Mouse (Mus musculus): ENCODE data around the gene Irgq. TPM values are rescaled to one million over a fixed set of nuclear protein-coding genes. Genes with fewer than 3 reads are reported as not detected.

Irgq gene
- polyA plus RNA-seq, 1 experiment from 2014 or later = 3.5 TPM

- TF ChIP-seq EP300 (IDR thresholded peaks at IDR 0.05) (no peak), CTCF (IDR thresholded peaks at IDR 0.05) (no peak)
- Histone ChIP-seq H3K4me3 (ENCODE audit: low read depth, low read length) (no peak overlapping the region), H3K9ac (replicated peaks; ENCODE audit: low read depth) (no peak overlapping the region), H3K27ac (ENCODE audit: low read length) (no peak overlapping the region), H3K9me3 (ENCODE audit: low read length) (no peaks in the 10 kb centered on the region), H3K36me3 (ENCODE audit: insufficient read depth, low read length) (peaks cover 8% of the 10 kb centered on the region; the same call in 1 of the 2 replicates), H3K4me1 (ENCODE audit: insufficient read depth, low read depth, low read length) (no peaks in the 10 kb centered on the region), H3K27me3 (replicated peaks; ENCODE audit: insufficient read depth, low read length) (no peaks in the 10 kb centered on the region), H3K4me2 (replicated peaks; ENCODE audit: low read depth, low read length) (no peak overlapping the region)
- ATAC-seq (no peak), DNase-seq (ENCODE audit: low spot score) (no peak)
- 80% methylated on average over 4 of the region's 4 CpGs for WGBS
Measured at GRCm38 (mm10) chr7:24537081-24537480, 6.6 kb downstream of the Irgq start.

- Histone ChIP-seq H3K4me2 (replicated peaks; ENCODE audit: low read depth, low read length) (no peak overlapping the region), H3K9ac (replicated peaks; ENCODE audit: low read depth) (no peak overlapping the region), H3K27ac (ENCODE audit: low read length) (no peak overlapping the region), H3K27me3 (replicated peaks; ENCODE audit: insufficient read depth, low read length) (no peaks in the 10 kb centered on the region), H3K4me1 (ENCODE audit: insufficient read depth, low read depth, low read length) (no peaks in the 10 kb centered on the region), H3K9me3 (ENCODE audit: low read length) (no peaks in the 10 kb centered on the region), H3K4me3 (ENCODE audit: low read depth, low read length) (no peak overlapping the region), H3K36me3 (ENCODE audit: insufficient read depth, low read length) (peaks cover 8% of the 10 kb centered on the region; the same call in 1 of the 2 replicates)
- WGBS = 72% methylated on average over 5 of the region's 5 CpGs
- TF ChIP-seq EP300 (IDR thresholded peaks at IDR 0.05) (no peak), CTCF (IDR thresholded peaks at IDR 0.05) (no peak)
- DNase-seq (ENCODE audit: low spot score) (no peak), ATAC-seq (no peak)
Measured at GRCm38 (mm10) chr7:24537591-24537990, 7.1 kb downstream of the Irgq start.

- no peak overlapping the region for H3K4me3 ChIP-seq (ENCODE audit: low read depth, low read length)
- no peak for DNase-seq (ENCODE audit: low spot score)
- H3K9me3 ChIP-seq (ENCODE audit: low read length) = no peaks in the 10 kb centered on the region
- peaks cover 8% of the 10 kb centered on the region; the same call in 1 of the 2 replicates for H3K36me3 ChIP-seq (ENCODE audit: insufficient read depth, low read length)
- no peak for ATAC-seq
- no peaks in the 10 kb centered on the region for H3K4me1 ChIP-seq (ENCODE audit: insufficient read depth, low read depth, low read length)
- no peak overlapping the region for H3K9ac ChIP-seq (replicated peaks; ENCODE audit: low read depth)
- no peak overlapping the region for H3K4me2 ChIP-seq (replicated peaks; ENCODE audit: low read depth, low read length)
- TF ChIP-seq EP300 (IDR thresholded peaks at IDR 0.05) (no peak), CTCF (IDR thresholded peaks at IDR 0.05) (peak; percentile 20; the same call in 1 of the 2 replicates)
- H3K27ac ChIP-seq (ENCODE audit: low read length) = no peak overlapping the region
- no peaks in the 10 kb centered on the region for H3K27me3 ChIP-seq (replicated peaks; ENCODE audit: insufficient read depth, low read length)
- 36% methylated on average over 5 of the region's 5 CpGs for WGBS
Measured at GRCm38 (mm10) chr7:24538154-24538553, 7.7 kb downstream of the Irgq start.

- Histone ChIP-seq H3K9me3 (ENCODE audit: low read length) (no peaks in the 10 kb centered on the region), H3K4me1 (ENCODE audit: insufficient read depth, low read depth, low read length) (no peaks in the 10 kb centered on the region), H3K4me2 (replicated peaks; ENCODE audit: low read depth, low read length) (no peak overlapping the region), H3K27me3 (replicated peaks; ENCODE audit: insufficient read depth, low read length) (no peaks in the 10 kb centered on the region), H3K27ac (ENCODE audit: low read length) (no peak overlapping the region), H3K4me3 (ENCODE audit: low read depth, low read length) (no peak overlapping the region), H3K36me3 (ENCODE audit: insufficient read depth, low read length) (peaks cover 7% of the 10 kb centered on the region; the same call in 1 of the 2 replicates), H3K9ac (replicated peaks; ENCODE audit: low read depth) (no peak overlapping the region)
- 80% methylated on average over 5 of the region's 5 CpGs for WGBS
- no peak for ATAC-seq
- DNase-seq (ENCODE audit: low spot score) = no peak
- TF ChIP-seq EP300 (IDR thresholded peaks at IDR 0.05) (no peak), CTCF (IDR thresholded peaks at IDR 0.05) (no peak)
Measured at GRCm38 (mm10) chr7:24538701-24539100, 8.2 kb downstream of the Irgq start.

GRCm38 (mm10) chr7:24539686-24540085 lies 9.2 kb downstream of the Irgq start:
- no peaks in the 10 kb centered on the region; the same call in 1 of the 2 replicates for H3K36me3 ChIP-seq (ENCODE audit: insufficient read depth, low read length)
- TF ChIP-seq EP300 (IDR thresholded peaks at IDR 0.05) = no peak
- TF ChIP-seq CTCF (IDR thresholded peaks at IDR 0.05) = no peak
- H3K9me3 ChIP-seq (ENCODE audit: low read length) = no peaks in the 10 kb centered on the region
- no peak overlapping the region for H3K27ac ChIP-seq (ENCODE audit: low read length)
- no peak overlapping the region for H3K4me3 ChIP-seq (ENCODE audit: low read depth, low read length)
- H3K9ac ChIP-seq (replicated peaks; ENCODE audit: low read depth) = no peak overlapping the region
- no peak overlapping the region for H3K4me2 ChIP-seq (replicated peaks; ENCODE audit: low read depth, low read length)
- 79% methylated on average over 4 of the region's 4 CpGs for WGBS
- H3K4me1 ChIP-seq (ENCODE audit: insufficient read depth, low read depth, low read length) = no peaks in the 10 kb centered on the region
- DNase-seq (ENCODE audit: low spot score) (no peak), ATAC-seq (peak; percentile 6; the same call in 1 of the 2 replicates)
- no peaks in the 10 kb centered on the region for H3K27me3 ChIP-seq (replicated peaks; ENCODE audit: insufficient read depth, low read length)

GRCm38 (mm10) chr7:24544506-24544905 lies 14.0 kb downstream of the Irgq start:
- WGBS = 83% methylated on average over 2 of the region's 2 CpGs
- Histone ChIP-seq H3K27ac (ENCODE audit: low read length) (no peak overlapping the region), H3K4me1 (ENCODE audit: insufficient read depth, low read depth, low read length) (no peaks in the 10 kb centered on the region; the same call in 1 of the 2 replicates), H3K9ac (replicated peaks; ENCODE audit: low read depth) (no peak overlapping the region), H3K27me3 (replicated peaks; ENCODE audit: insufficient read depth, low read length) (no peaks in the 10 kb centered on the region), H3K4me3 (ENCODE audit: low read depth, low read length) (no peak overlapping the region), H3K36me3 (ENCODE audit: insufficient read depth, low read length) (no peaks in the 10 kb centered on the region), H3K9me3 (ENCODE audit: low read length) (no peaks in the 10 kb centered on the region), H3K4me2 (replicated peaks; ENCODE audit: low read depth, low read length) (no peak overlapping the region)
- ATAC-seq (no peak), DNase-seq (ENCODE audit: low spot score) (no peak)
- peak; percentile 24 for TF ChIP-seq CTCF (IDR thresholded peaks at IDR 0.05)
- no peak for TF ChIP-seq EP300 (IDR thresholded peaks at IDR 0.05)
